Mouse (Mus musculus): ENCODE measurements around the gene Rras2.

GRCm38 (mm10) chr7:114087986-114088385 lies 29.6 kb downstream of the Rras2 start:
- no peak for TF ChIP-seq EP300 (IDR thresholded peaks at IDR 0.05; ENCODE audit: insufficient read depth, low read depth, low read length)
- no peak for TF ChIP-seq CTCF (IDR thresholded peaks at IDR 0.05; ENCODE audit: low read depth, low read length)
- no peak for TF ChIP-seq POLR2A (IDR thresholded peaks at IDR 0.05; ENCODE audit: insufficient read depth, low read length)
